Mouse (Mus musculus) liver, embryonic 14.5 days (tissue): ENCODE data around the gene Serpinh1.

Experiments used
- CTCF ChIP-seq: IDR thresholded peaks from 2 replicates; pipeline ENCODE4 v1.5.1; 2016; ENCODE audit warnings: antibody characterized with exemption, low read depth, control low read depth
- EP300 ChIP-seq: IDR thresholded peaks from 2 replicates; pipeline ENCODE4 v1.6.1; 2016; ENCODE audit warnings: antibody characterized with exemption, low read depth

- no peak for TF ChIP-seq EP300
- TF ChIP-seq CTCF, result no peak
These were observed 47.4 kb downstream of the Serpinh1 start for GRCm38 (mm10) chr7:99305688-99306087.
